Mouse (Mus musculus) cerebellum, postnatal 36 days (tissue): Measurements from ENCODE around the gene Nptn.
"Not testable (repeated sequence)": the region's sequence is repeated elsewhere in the genome, so short reads cannot be mapped to it uniquely, and the experiment has no call there.

Source experiments
- DNase-seq, 2 experiments: peaks; one replicate each; pipeline ENCODE4 v3.0.0; 2021 to 2022; ENCODE audit warnings: mixed read lengths in 2 of 2

The Nptn gene

DNA sequence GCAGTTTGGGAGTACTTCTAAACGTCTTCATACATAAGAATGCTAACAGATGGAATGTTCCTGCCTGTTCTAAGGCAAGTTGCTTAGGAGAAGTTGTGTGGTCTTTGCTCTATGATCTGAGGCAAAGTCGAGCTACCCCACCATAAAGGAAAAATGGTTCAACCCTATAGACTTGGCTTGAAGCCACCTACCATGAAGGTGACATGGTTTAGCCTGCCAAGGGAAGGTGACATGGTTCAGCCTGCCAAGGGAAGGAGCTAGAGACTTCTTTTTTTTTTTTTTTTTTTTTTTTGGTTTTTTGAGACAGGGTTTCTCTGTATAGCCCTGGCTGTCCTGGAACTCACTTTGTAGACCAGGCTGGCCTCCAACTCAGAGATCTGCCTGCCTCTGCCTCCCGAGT lies 16.1 kb upstream of the Nptn start:
- not testable (repeated sequence) for DNase-seq

DNA sequence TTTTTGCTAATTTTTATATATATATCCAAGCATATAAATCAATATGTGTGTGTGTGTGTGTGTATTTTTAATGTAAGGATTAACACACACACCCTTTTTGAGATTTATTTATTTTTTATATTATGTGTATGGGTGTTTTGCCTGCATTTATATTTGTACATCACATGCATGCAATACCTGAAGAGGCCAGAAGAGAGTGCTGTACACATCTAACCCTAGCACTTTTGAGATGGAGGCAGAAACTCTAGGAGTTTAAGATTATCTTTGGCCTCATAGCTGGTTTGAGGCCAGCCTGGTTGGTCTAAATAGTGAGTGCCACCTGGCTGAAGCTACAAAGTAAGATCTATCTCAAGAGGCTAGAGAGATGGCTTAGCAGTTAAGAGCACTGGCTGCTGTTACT lies 14.4 kb upstream of the Nptn start:
- DNase-seq: no peak

DNA sequence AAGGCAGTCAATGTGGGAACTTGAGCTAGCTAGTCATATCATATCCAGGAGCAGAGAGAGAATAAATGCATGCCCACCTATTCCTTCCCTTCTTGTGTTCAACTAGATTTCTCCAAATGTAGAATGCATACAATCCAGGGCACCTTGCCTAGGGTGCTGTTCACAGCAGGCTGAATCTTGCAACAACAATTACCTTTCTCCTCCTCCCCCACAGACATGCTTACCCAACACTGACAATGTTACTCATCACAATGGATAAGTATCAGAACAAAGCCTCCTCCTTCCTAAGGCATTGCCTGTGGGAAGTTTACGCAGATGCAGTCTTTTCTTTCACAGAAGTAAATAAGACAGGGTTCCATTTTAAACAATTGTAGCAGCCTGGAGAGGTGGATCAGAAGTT lies 11.0 kb upstream of the Nptn start:
- no peak for DNase-seq

GRCm38 (mm10) chr9:58578669-58579068 lies 3.4 kb upstream of the Nptn start:
- peak; percentile 83 for DNase-seq

DNA sequence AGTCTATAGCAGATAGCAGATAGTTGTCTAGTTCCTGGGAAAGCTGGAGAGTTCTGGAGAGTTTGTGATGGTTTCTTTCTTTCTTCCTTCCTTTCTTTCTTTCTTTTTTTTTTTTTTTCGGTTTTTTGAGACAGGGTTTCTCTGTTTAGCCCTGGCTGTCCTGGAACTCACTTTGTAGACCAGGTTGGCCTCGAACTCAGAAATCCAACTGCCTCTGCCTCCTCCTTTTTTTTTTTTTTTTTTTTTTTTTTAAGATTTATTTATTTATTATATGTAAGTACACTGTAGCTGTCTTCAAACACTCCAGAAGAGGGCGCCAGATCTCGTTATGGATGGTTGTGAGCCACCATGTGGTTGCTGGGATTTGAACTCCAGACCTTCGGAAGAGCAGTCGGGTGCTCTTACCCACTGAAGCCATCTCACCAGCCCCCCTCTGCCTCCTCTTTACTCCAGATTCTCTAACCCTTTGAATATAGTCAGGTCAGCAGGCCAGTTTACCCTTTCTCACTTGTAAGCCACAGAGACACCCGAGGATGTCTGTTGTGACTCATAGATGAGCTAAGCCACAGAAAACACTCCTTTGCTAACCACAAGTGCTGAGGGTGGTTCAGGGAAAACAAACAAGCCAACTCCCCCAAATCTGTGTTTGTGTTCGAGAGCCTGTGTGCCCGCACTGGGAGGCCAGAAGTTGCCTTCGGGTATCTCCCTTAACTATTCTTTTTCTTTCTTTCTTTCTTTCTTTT lies 1.4 kb upstream of the Nptn start:
- DNase-seq: not testable (repeated sequence)

GRCm38 (mm10) chr9:58581283-58581930 lies 633 bp upstream of the Nptn start:
- peak in 1 of 2 experiments; percentile 33 for DNase-seq

GRCm38 (mm10) chr9:58582581-58583266 lies 684 bp downstream of the Nptn start:
- peak; percentile 59 to 63 for DNase-seq

GRCm38 (mm10) chr9:58583267-58583641 lies 1.2 kb downstream of the Nptn start:
- DNase-seq: peak in 1 of 2 experiments; percentile 31

DNA sequence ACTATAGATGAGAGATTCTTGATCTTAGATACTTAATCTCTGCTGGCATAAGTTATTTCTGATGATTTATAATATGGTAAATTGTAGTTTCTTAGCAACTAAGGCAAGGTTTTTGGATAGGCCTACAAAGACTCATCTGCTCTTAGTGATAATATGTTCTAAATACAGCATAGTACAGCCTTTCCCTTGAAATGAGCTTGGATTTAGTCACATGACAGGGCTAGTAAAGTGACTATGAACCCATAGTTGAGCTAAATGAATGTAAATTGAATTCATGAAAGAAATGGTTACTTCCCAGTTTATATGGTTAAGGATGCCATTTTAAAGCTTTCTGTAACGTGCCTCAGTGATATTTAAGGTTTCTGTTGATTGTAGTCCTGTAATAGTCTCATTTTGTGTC lies 2.3 kb downstream of the Nptn start:
- DNase-seq: no peak

GRCm38 (mm10) chr9:58588657-58589056 lies 6.6 kb downstream of the Nptn start:
- DNase-seq: no peak

GRCm38 (mm10) chr9:58595313-58595712 lies 13.3 kb downstream of the Nptn start:
- DNase-seq: no peak

DNA sequence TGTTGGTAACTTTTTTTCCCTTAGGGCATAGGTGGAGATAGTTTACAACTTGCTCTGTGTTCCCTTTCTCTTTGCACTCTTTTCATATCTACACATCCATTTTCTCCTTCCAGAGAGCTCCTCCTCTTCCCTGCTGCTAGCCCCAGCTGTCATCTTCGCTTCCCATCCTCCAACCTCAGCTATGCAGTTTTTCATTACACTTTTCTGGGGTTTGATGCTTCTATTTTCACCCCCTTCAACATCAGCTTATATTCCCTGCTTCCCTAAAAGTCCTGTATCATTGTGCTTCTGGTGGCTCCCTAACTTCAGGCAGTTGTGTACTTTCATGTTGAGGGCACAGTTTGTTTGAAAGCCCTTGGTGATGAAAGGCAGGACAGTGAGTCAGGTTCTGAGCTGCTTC lies 31.8 kb downstream of the Nptn start:
- DNase-seq: peak; percentile 52 to 53

- DNase-seq: no peak
These were observed 33.3 kb downstream of the Nptn start for GRCm38 (mm10) chr9:58615064-58615938.

- no peak for DNase-seq
These were observed 41.0 kb downstream of the Nptn start for GRCm38 (mm10) chr9:58623009-58623408.

GRCm38 (mm10) chr9:58627197-58627596 lies 45.2 kb downstream of the Nptn start:
- DNase-seq: no peak

DNA sequence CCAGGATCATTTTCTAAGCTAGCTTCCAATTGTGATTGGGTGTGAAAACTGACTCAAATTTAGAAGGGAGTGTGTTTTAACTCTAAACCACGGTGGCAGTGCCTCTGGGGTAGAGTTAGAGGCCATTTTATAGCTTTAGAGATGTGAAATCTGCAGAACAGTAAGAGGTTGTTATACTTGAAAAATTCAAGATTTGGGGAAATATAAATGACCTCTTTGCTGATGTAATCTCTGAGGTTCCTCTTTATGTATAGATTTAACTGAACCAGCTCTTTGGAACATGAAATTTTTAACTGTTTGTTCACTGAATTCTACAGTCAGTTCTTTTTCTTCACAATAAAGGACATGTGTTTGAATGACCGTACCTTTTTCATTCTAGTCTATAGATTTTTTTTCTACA lies 48.4 kb downstream of the Nptn start:
- DNase-seq: no peak

GRCm38 (mm10) chr9:58648406-58649264 lies 66.6 kb downstream of the Nptn start:
- DNase-seq: peak in 1 of 2 experiments; percentile 14

DNA sequence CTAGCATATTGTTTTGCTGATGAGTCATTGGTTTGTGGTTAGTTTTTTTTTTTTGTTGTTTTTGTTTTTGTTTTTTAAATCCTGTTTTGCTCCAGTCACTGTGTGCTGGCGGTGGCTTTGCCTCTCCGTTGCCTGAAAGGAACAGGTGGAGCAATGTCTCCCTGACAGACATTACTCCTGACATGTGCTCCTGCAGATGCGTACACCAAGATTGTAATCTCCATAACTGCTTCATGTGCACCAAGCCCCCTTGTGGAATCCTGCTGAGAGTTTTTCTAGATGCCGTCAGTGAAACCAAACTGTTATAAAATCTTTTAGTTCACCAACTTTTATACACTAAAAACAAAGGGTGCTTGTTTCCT lies 67.2 kb downstream of the Nptn start:
- no peak for DNase-seq

DNA sequence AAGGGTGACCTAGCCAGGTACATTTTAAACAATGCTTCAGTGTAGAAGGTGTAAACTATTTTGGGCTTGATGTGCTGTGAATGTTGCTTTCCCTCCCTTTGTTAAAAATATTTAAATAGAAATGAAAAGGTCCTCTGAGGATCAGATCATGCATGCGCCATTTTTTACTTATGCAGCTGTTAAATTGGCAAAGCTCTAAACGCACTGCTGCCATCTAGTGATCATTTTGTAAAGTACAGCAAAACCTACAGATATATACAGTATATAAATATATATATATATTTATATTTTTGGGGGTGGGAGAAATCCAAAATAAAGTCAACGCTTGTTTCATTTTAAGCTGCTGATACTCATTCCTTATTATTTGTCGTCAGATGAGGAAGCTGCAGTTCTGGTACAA lies 70.0 kb downstream of the Nptn start:
- DNase-seq: peak in 1 of 2 experiments; percentile 41

- no peak for DNase-seq
These were observed 72.5 kb downstream of the Nptn start for GRCm38 (mm10) chr9:58654494-58654893.

DNA sequence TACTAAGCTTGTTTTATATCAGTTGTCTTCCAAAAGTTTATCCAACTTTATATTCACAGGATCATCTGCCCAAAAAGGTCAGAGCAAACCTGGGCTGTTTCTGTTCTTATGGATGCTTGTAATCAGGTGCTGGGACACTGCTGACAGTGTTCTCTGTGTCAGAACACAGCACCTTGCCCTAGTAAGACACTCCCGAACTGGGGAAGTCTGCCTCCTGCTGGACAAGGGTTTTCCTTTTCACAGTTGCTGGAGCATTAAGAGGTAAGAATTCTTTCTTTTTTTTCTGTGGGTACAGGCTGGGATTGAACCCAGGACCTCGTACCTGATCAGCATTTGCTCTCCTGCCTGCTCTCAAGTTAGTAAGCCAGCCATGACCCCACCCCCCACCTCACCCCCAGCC lies 74.4 kb downstream of the Nptn start:
- peak in 1 of 2 experiments; percentile 25 for DNase-seq

- DNase-seq: no peak
These were observed 74.8 kb downstream of the Nptn start for GRCm38 (mm10) chr9:58656824-58657223.
